Mouse (Mus musculus): ENCODE measurements around the gene Irak3.
A peak's percentile ranks its signal among the peaks of the same experiment; 100 is the strongest.

The Irak3 gene

GRCm38 (mm10) chr10:120202467-120203250 is 729 bp upstream of the Irak3 start:
- DNase-seq (ENCODE audit: low spot score) = no peak

GRCm38 (mm10) chr10:120201131-120201921 is 604 bp downstream of the Irak3 start, which contains the start of gene Tmbim4:
Gene Tmbim4 (plus strand): TSS chr10:120201590.
- peak; percentile 67 for DNase-seq (ENCODE audit: low spot score)

GRCm38 (mm10) chr10:120197061-120197835 is 4.7 kb downstream of the Irak3 start:
- DNase-seq (ENCODE audit: low spot score) = no peak

GRCm38 (mm10) chr10:120193255-120193654 is 8.7 kb downstream of the Irak3 start:
- DNase-seq (ENCODE audit: low spot score) = no peak

- DNase-seq (ENCODE audit: low spot score) = no peak
These were observed 9.7 kb downstream of the Irak3 start for GRCm38 (mm10) chr10:120192278-120192677.

- DNase-seq (ENCODE audit: low spot score) = no peak
These were observed 10.8 kb downstream of the Irak3 start for GRCm38 (mm10) chr10:120191165-120191564.

GRCm38 (mm10) chr10:120189782-120190181 is 12.1 kb downstream of the Irak3 start:
- DNase-seq (ENCODE audit: low spot score) = no peak

GRCm38 (mm10) chr10:120189276-120189675 is 12.7 kb downstream of the Irak3 start:
- DNase-seq (ENCODE audit: low spot score) = no peak

- no peak for DNase-seq (ENCODE audit: low spot score)
These were observed 13.4 kb downstream of the Irak3 start for GRCm38 (mm10) chr10:120188513-120188912.

- DNase-seq (ENCODE audit: low spot score) = no peak
These were observed 18.6 kb downstream of the Irak3 start for GRCm38 (mm10) chr10:120183342-120183741.

- no peak for DNase-seq (ENCODE audit: low spot score)
These were observed 19.0 kb downstream of the Irak3 start for GRCm38 (mm10) chr10:120182887-120183286.

- DNase-seq (ENCODE audit: low spot score) = no peak
These were observed 27.7 kb downstream of the Irak3 start for GRCm38 (mm10) chr10:120174192-120174705.

GRCm38 (mm10) chr10:120171340-120171739 is 30.6 kb downstream of the Irak3 start:
- no peak for DNase-seq (ENCODE audit: low spot score)

- DNase-seq (ENCODE audit: low spot score) = no peak
These were observed 31.7 kb downstream of the Irak3 start for GRCm38 (mm10) chr10:120170277-120170676.

- DNase-seq (ENCODE audit: low spot score) = no peak
These were observed 32.1 kb downstream of the Irak3 start for GRCm38 (mm10) chr10:120169841-120170240.

- no peak for DNase-seq (ENCODE audit: low spot score)
These were observed 32.9 kb downstream of the Irak3 start for GRCm38 (mm10) chr10:120169064-120169463.

GRCm38 (mm10) chr10:120168070-120168469 is 33.9 kb downstream of the Irak3 start:
- no peak for DNase-seq (ENCODE audit: low spot score)

- DNase-seq (ENCODE audit: low spot score) = no peak
These were observed 36.0 kb downstream of the Irak3 start for GRCm38 (mm10) chr10:120165793-120166503.

- DNase-seq (ENCODE audit: low spot score) = no peak
These were observed 36.8 kb downstream of the Irak3 start for GRCm38 (mm10) chr10:120164931-120165792.

GRCm38 (mm10) chr10:120163490-120163889 is 38.4 kb downstream of the Irak3 start:
- no peak for DNase-seq (ENCODE audit: low spot score)

Measured in urinary bladder, postnatal 25 days (tissue).